Mouse (Mus musculus): Measurements from ENCODE around the gene Arl16.

DNA sequence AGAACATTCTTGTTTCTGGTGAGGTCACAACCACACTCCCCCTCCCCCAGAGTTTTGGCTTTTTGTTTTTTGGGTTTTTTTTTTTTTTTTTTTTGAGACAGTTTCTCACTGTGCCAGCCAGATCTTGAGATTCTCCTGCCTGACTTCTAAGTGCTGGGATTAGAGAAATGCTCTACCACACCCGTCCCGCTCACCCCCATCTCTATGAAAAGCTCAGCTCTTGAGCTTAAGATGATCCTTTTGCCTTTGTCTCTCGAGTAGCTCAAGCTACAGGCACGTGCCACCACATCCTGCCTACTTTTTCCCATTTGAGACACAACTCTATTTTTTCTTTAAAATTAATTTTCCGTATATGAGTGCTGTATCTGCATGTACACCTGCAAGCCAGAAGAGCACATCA lies 3.0 kb downstream of the Arl16 start:
- TF ChIP-seq CTCF (IDR thresholded peaks at IDR 0.05; ENCODE audit: low read depth) (no peak), EP300 (IDR thresholded peaks at IDR 0.05; ENCODE audit: low read depth) (no peak)

Measured in heart, postnatal 0 days (tissue).